Mouse (Mus musculus) embryonic facial prominence, embryonic 12.5 days (tissue): ENCODE measurements at regions not wholly inside any gene's neighbourhood (a gene's known extent, or its start where the extent isn't known, plus 50 kb on each side); places are given as distances from the start of the nearest gene placed in this dataset.

ENCODE experiments used
- ATAC-seq: fragments of 200-750 bp; cut with Nextera tagmentation; 2 replicates; pipeline ENCODE4 v1.8.0; 2017; ENCODE audit not compliant: insufficient number of reproducible peaks, insufficient read depth, low FRiP score, low TSS enrichment
- H3K27ac ChIP-seq: fragments of 300-500 bp; sonication (generic); 2 replicates; pipeline ENCODE4 v1.5.1; 2016; ENCODE audit warnings: mild to moderate bottlenecking
- H3K27me3 ChIP-seq: fragments of 300-500 bp; sonication (generic); 2 replicates; pipeline ENCODE4 v1.6.1; 2016; ENCODE audit warnings: mild to moderate bottlenecking, moderate library complexity
- H3K36me3 ChIP-seq: fragments of 300-500 bp; sonication (generic); 2 replicates; pipeline ENCODE4 v1.6.1; 2016; ENCODE audit warnings: mild to moderate bottlenecking
- H3K4me1 ChIP-seq: fragments of 300-500 bp; sonication (generic); 2 replicates; pipeline ENCODE4 v1.6.1; 2016
- H3K4me2 ChIP-seq: fragments of 300-500 bp; sonication (generic); replicated peaks from 2 replicates; pipeline ENCODE4 v1.6.1; 2016; ENCODE audit warnings: mild to moderate bottlenecking, moderate library complexity
- H3K4me3 ChIP-seq: fragments of 300-500 bp; sonication (generic); 2 replicates; pipeline ENCODE4 v1.5.1; 2016; ENCODE audit warnings: mild to moderate bottlenecking
- H3K9ac ChIP-seq: fragments of 300-500 bp; sonication (generic); 2 replicates; pipeline ENCODE4 v1.6.1; 2016; ENCODE audit warnings: mild to moderate bottlenecking, moderate library complexity
- H3K9me3 ChIP-seq: fragments of 300-500 bp; sonication (generic); 2 replicates; pipeline ENCODE4 v1.6.1; 2016; ENCODE audit warnings: mild to moderate bottlenecking, moderate library complexity
- WGBS: fragments of 180-500 bp; shearing (Covaris S2); methylation state at CpG from one replicate; pipeline ENCODE4 v1.1.7; 2016; 5-methylcytosine and 5-hydroxymethylcytosine counted together

- no peak overlapping the region for H3K4me2 ChIP-seq
- H3K27me3 ChIP-seq = no peaks in the 10 kb centered on the region
- no peaks in the 10 kb centered on the region for H3K36me3 ChIP-seq
- no peak for ATAC-seq
- no peak overlapping the region for H3K9ac ChIP-seq
- H3K27ac ChIP-seq = no peak overlapping the region
- no peak overlapping the region for H3K4me3 ChIP-seq
- peaks cover 8% of the 10 kb centered on the region; the same call in 1 of the 2 replicates for H3K9me3 ChIP-seq
- WGBS = 89% methylated on average over 2 of the region's 2 CpGs
- H3K4me1 ChIP-seq = peaks cover 11% of the 10 kb centered on the region
Measured at GRCm38 (mm10) chr9:63063525-63063924, 75.8 kb upstream of the Pias1 start.

- peaks cover 8% of the 10 kb centered on the region; the same call in 1 of the 2 replicates for H3K9me3 ChIP-seq
- H3K4me1 ChIP-seq = peaks cover 13% of the 10 kb centered on the region
- H3K4me2 ChIP-seq = no peak overlapping the region
- no peak overlapping the region for H3K9ac ChIP-seq
- H3K36me3 ChIP-seq = no peaks in the 10 kb centered on the region
- ATAC-seq = no peak
- H3K27me3 ChIP-seq = no peaks in the 10 kb centered on the region
- no peak overlapping the region for H3K4me3 ChIP-seq
- 88% methylated on average over 5 of the region's 5 CpGs for WGBS
- H3K27ac ChIP-seq = no peak overlapping the region
Measured at GRCm38 (mm10) chr9:63060740-63061139, 73.0 kb upstream of the Pias1 start.

GRCm38 (mm10) chr9:63059234-63059842 lies 71.6 kb upstream of the Pias1 start:
- H3K4me2 ChIP-seq = peak overlapping the region; percentile 35
- no peaks in the 10 kb centered on the region for H3K27me3 ChIP-seq
- WGBS = 3% methylated on average over 10 of the region's 10 CpGs
- H3K36me3 ChIP-seq = no peaks in the 10 kb centered on the region
- H3K9me3 ChIP-seq = peaks cover 8% of the 10 kb centered on the region; the same call in 1 of the 2 replicates
- H3K27ac ChIP-seq = peak overlapping the region; percentile 67
- ATAC-seq = peak; percentile 85
- peaks cover 13% of the 10 kb centered on the region for H3K4me1 ChIP-seq
- H3K4me3 ChIP-seq = 0 out of 2 replicates have a peak overlapping the region, but pooled peaks have one; percentile 7
- H3K9ac ChIP-seq = 0 out of 2 replicates have a peak overlapping the region, but pooled peaks have one; percentile 2

DNA sequence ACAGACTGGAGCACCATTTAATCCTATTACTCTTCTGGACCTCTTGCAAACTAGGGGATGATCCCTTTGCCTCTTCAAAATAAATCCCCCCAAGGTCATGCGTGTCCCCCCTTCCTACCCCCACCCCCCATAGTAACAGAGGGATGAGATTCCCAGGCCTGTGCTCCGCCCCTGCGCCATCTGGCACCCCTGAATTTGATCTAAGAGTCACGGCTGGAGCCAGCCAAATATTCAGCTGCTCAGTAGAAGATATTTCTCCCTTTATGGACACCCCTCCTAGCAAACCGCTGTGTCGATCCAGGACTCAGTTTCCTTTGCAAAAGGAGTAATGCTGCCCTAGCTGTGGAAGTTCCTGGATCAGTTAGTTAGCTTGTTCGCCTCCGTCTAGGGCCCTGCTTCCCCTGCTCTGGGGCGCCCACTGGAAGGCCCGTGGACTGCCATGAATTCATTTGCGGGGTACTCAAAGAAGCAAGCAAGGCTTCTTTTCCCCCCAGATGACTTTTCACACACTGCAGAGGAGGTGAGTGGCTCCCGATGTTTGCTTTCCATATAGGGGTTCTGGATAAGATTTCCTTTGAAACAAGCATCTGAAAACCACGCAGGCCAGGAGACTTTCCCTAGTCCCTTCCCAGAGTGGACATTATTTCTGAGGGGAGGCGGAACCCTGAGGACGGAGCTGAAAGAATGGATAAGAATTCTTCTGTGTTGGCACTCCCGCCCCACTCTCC lies 70.9 kb upstream of the Pias1 start:
- Histone ChIP-seq H3K4me3 (0 out of 2 replicates have a peak overlapping the region, but pooled peaks have one; percentile 7), H3K4me2 (peak overlapping the region; percentile 35), H3K27me3 (no peaks in the 10 kb centered on the region), H3K36me3 (no peaks in the 10 kb centered on the region), H3K9me3 (peaks cover 8% of the 10 kb centered on the region; the same call in 1 of the 2 replicates), H3K27ac (peak overlapping the region; percentile 67; the same call in 1 of the 2 replicates), H3K4me1 (peaks cover 13% of the 10 kb centered on the region), H3K9ac (0 out of 2 replicates have a peak overlapping the region, but pooled peaks have one; percentile 2)
- 28% methylated on average over 16 of the region's 16 CpGs for WGBS
- no peak for ATAC-seq

DNA sequence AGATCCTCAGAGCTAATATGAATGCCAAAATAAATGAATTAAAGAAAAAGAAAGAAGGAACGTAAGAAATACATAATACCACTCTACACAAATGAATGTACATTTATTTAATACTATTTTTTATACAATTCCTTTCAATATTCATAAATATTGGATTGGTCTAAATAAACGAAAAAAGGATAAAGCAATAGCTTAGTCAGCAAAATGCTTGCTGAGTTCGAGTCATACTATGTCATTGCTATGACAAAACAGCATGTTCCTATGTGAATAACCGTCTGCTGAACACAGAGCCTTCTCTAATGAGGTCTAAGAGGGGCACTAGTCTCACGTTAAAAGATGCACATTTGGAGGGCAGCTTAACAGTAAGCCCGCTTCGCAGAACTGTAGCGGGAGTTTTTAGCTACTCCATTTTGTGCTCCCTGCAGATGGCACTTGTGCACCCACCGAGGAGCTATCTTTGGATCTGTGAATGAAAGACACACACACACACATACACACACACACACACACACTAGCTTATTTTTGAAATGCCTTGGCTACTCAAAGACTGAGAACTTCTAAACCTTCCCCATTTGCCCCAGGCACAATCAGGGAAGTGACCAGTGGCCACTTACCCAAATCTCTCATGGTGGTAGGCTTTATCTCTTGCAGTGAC lies 69.1 kb upstream of the Pias1 start:
- no peaks in the 10 kb centered on the region for H3K27me3 ChIP-seq
- H3K4me1 ChIP-seq = peaks cover 13% of the 10 kb centered on the region
- no peaks in the 10 kb centered on the region for H3K9me3 ChIP-seq
- 83% methylated on average over 9 of the region's 9 CpGs for WGBS
- H3K4me2 ChIP-seq = no peak overlapping the region
- H3K4me3 ChIP-seq = no peak overlapping the region
- no peak for ATAC-seq
- no peaks in the 10 kb centered on the region for H3K36me3 ChIP-seq
- no peak overlapping the region for H3K9ac ChIP-seq
- no peak overlapping the region for H3K27ac ChIP-seq

GRCm38 (mm10) chr9:63052181-63052580 lies 64.5 kb upstream of the Pias1 start:
- peak overlapping the region; percentile 41; the same call in 1 of the 2 replicates for H3K27ac ChIP-seq
- H3K9ac ChIP-seq = no peak overlapping the region
- H3K36me3 ChIP-seq = no peaks in the 10 kb centered on the region
- H3K4me2 ChIP-seq = no peak overlapping the region
- ATAC-seq = no peak
- no peaks in the 10 kb centered on the region for H3K9me3 ChIP-seq
- H3K27me3 ChIP-seq = no peaks in the 10 kb centered on the region
- no peaks in the 10 kb centered on the region for H3K4me1 ChIP-seq
- WGBS = 50% methylated on average over 4 of the region's 4 CpGs
- no peak overlapping the region for H3K4me3 ChIP-seq

DNA sequence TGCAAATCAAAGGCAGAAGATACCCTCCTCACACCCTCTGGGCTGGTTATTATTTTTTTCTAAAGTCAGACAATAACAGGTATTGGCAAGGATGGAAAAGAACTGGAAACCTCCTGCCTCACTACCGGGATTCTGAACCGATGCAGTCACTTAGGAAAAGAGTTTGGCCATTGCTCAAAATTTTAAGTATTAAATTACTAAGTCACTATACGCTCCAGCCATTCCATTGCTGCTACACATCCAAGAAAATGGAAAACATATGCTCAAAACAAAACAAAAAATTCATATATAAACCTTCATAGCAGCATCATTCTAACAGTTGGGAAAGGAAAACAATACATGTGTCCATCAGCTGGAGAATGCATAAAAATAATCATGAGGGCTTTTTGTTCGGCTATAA lies 63.9 kb upstream of the Pias1 start:
- H3K9me3 ChIP-seq = no peaks in the 10 kb centered on the region
- ATAC-seq = no peak
- no peaks in the 10 kb centered on the region for H3K36me3 ChIP-seq
- no peak overlapping the region for H3K4me2 ChIP-seq
- WGBS = 35% methylated on average over 4 of the region's 4 CpGs
- no peak overlapping the region for H3K9ac ChIP-seq
- H3K4me3 ChIP-seq = no peak overlapping the region
- no peaks in the 10 kb centered on the region for H3K27me3 ChIP-seq
- H3K4me1 ChIP-seq = no peaks in the 10 kb centered on the region
- peak overlapping the region; percentile 41; the same call in 1 of the 2 replicates for H3K27ac ChIP-seq

- WGBS = 87% methylated on average over 5 of the region's 5 CpGs
- Histone ChIP-seq H3K9me3 (no peaks in the 10 kb centered on the region), H3K4me1 (no peaks in the 10 kb centered on the region), H3K27ac (no peak overlapping the region), H3K36me3 (no peaks in the 10 kb centered on the region), H3K4me3 (no peak overlapping the region), H3K9ac (no peak overlapping the region), H3K4me2 (no peak overlapping the region), H3K27me3 (no peaks in the 10 kb centered on the region)
- ATAC-seq = no peak
Measured at GRCm38 (mm10) chr9:63049290-63049689, 61.6 kb upstream of the Pias1 start.

- Histone ChIP-seq H3K4me1 (0 out of 2 replicates have a peak, but pooled peaks cover 4% of the 10 kb centered on the region), H3K36me3 (no peaks in the 10 kb centered on the region), H3K4me3 (no peak overlapping the region), H3K4me2 (no peak overlapping the region), H3K9ac (no peak overlapping the region), H3K27me3 (no peaks in the 10 kb centered on the region), H3K9me3 (no peaks in the 10 kb centered on the region), H3K27ac (no peak overlapping the region)
- WGBS = 80% methylated on average over 3 of the region's 3 CpGs
- no peak for ATAC-seq
Measured at GRCm38 (mm10) chr9:63046981-63047380, 59.3 kb upstream of the Pias1 start.

- Histone ChIP-seq H3K4me3 (no peak overlapping the region), H3K9ac (no peak overlapping the region), H3K27me3 (no peaks in the 10 kb centered on the region), H3K27ac (no peak overlapping the region), H3K9me3 (no peaks in the 10 kb centered on the region), H3K4me2 (no peak overlapping the region), H3K4me1 (0 out of 2 replicates have a peak, but pooled peaks cover 4% of the 10 kb centered on the region), H3K36me3 (no peaks in the 10 kb centered on the region)
- no peak for ATAC-seq
- WGBS = 87% methylated on average over 4 of the region's 4 CpGs
Measured at GRCm38 (mm10) chr9:63045531-63045930, 57.8 kb upstream of the Pias1 start.

DNA sequence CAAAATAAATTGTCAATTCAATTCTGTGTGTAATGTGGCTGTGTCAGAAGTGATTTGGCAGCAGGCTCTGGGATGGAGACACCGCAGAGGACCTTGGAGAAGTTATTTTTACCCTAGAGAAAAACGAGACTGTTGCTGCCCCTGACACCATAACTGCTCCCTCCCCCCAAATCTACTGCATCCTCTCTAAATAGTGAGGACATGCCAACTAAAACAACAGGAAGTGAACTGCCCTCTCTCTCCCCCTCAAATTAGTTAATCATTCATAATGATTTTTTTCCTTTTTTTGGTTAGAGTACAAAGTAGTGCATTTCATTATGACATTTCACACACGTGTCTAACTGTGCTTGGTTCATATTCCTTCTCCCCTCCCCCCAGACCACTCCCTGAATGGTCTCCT lies 55.6 kb upstream of the Pias1 start:
- no peak overlapping the region for H3K27ac ChIP-seq
- no peak overlapping the region for H3K4me2 ChIP-seq
- no peaks in the 10 kb centered on the region for H3K36me3 ChIP-seq
- no peaks in the 10 kb centered on the region for H3K9me3 ChIP-seq
- no peak overlapping the region for H3K4me3 ChIP-seq
- 28% methylated on average over 3 of the region's 3 CpGs for WGBS
- H3K4me1 ChIP-seq = 0 out of 2 replicates have a peak, but pooled peaks cover 4% of the 10 kb centered on the region
- H3K27me3 ChIP-seq = no peaks in the 10 kb centered on the region
- no peak overlapping the region for H3K9ac ChIP-seq
- ATAC-seq = no peak
